Mouse (Mus musculus): ENCODE measurements at regions not wholly inside any gene's neighbourhood (a gene's known extent, or its start where the extent isn't known, plus 50 kb on each side); places are given as distances from the start of the nearest gene placed in this dataset.

GRCm38 (mm10) chr13:81965431-81965830, 182.6 kb downstream of the Cetn3 start:
- whole genome bisulfite sequencing (ENCODE audit: insufficient replicate concordance) = 82% methylated on average over 2 of the region's 2 CpGs
- no peak overlapping the region for H3K4me2 ChIP-seq

GRCm38 (mm10) chr13:81975878-81976277, 193.0 kb downstream of the Cetn3 start:
- Histone ChIP-seq H3K9me3 (replicated peaks) (no peaks in the 10 kb centered on the region), H3K4me2 (no peak overlapping the region), H3K4me1 (replicated peaks) (no peaks in the 10 kb centered on the region), H3K27ac (replicated peaks) (no peak overlapping the region), H3K27me3 (no peaks in the 10 kb centered on the region), H3K36me3 (replicated peaks) (no peaks in the 10 kb centered on the region), H3K9ac (no peak overlapping the region), H3K4me3 (replicated peaks) (no peak overlapping the region)
- ATAC-seq (ENCODE audit: insufficient read depth) = no peak
- WGBS (ENCODE audit: insufficient replicate concordance) = 60% methylated on average over 2 of the region's 2 CpGs

More at GRCm38 (mm10) chr13:81965431-81965830, 182.6 kb downstream of the Cetn3 start:
- no peak for ATAC-seq (ENCODE audit: insufficient read depth)
- no peak overlapping the region for H3K27ac ChIP-seq (replicated peaks)
- no peaks in the 10 kb centered on the region for H3K4me1 ChIP-seq (replicated peaks)
- no peak overlapping the region for H3K4me3 ChIP-seq (replicated peaks)
- H3K36me3 ChIP-seq (replicated peaks) = no peaks in the 10 kb centered on the region
- no peaks in the 10 kb centered on the region for H3K27me3 ChIP-seq
- H3K9me3 ChIP-seq (replicated peaks) = no peaks in the 10 kb centered on the region
- H3K9ac ChIP-seq = no peak overlapping the region

GRCm38 (mm10) chr13:81978003-81978402, 195.1 kb downstream of the Cetn3 start:
- WGBS (ENCODE audit: insufficient replicate concordance) = 49% methylated on average over 6 of the region's 6 CpGs
- Histone ChIP-seq H3K9me3 (replicated peaks) (no peaks in the 10 kb centered on the region), H3K4me3 (replicated peaks) (no peak overlapping the region), H3K27ac (replicated peaks) (no peak overlapping the region), H3K36me3 (replicated peaks) (no peaks in the 10 kb centered on the region), H3K4me2 (no peak overlapping the region), H3K27me3 (no peaks in the 10 kb centered on the region), H3K4me1 (replicated peaks) (no peaks in the 10 kb centered on the region), H3K9ac (no peak overlapping the region)
- no peak for ATAC-seq (ENCODE audit: insufficient read depth)

GRCm38 (mm10) chr13:81979289-81979688, 196.4 kb downstream of the Cetn3 start:
- H3K9me3 ChIP-seq (replicated peaks) = no peaks in the 10 kb centered on the region
- no peak for ATAC-seq (ENCODE audit: insufficient read depth)
- H3K4me3 ChIP-seq (replicated peaks) = no peak overlapping the region
- H3K9ac ChIP-seq = no peak overlapping the region
- no peak overlapping the region for H3K4me2 ChIP-seq
- H3K4me1 ChIP-seq (replicated peaks) = no peaks in the 10 kb centered on the region
- no peaks in the 10 kb centered on the region for H3K36me3 ChIP-seq (replicated peaks)
- H3K27me3 ChIP-seq = no peaks in the 10 kb centered on the region
- no peak overlapping the region for H3K27ac ChIP-seq (replicated peaks)

GRCm38 (mm10) chr13:81980094-81980493, 197.2 kb downstream of the Cetn3 start:
- H3K4me1 ChIP-seq (replicated peaks) = no peaks in the 10 kb centered on the region
- ATAC-seq (ENCODE audit: insufficient read depth) = no peak
- no peaks in the 10 kb centered on the region for H3K36me3 ChIP-seq (replicated peaks)
- no peak overlapping the region for H3K27ac ChIP-seq (replicated peaks)
- H3K9me3 ChIP-seq (replicated peaks) = no peaks in the 10 kb centered on the region
- no peak overlapping the region for H3K4me3 ChIP-seq (replicated peaks)
- no peak overlapping the region for H3K4me2 ChIP-seq
- no peaks in the 10 kb centered on the region for H3K27me3 ChIP-seq
- 60% methylated on average over 5 of the region's 5 CpGs for WGBS (ENCODE audit: insufficient replicate concordance)
- no peak overlapping the region for H3K9ac ChIP-seq

GRCm38 (mm10) chr13:81982491-81982890, 199.6 kb downstream of the Cetn3 start:
- 51% methylated on average over 2 of the region's 2 CpGs for WGBS (ENCODE audit: insufficient replicate concordance)
- Histone ChIP-seq H3K9ac (no peak overlapping the region), H3K27me3 (no peaks in the 10 kb centered on the region), H3K27ac (replicated peaks) (no peak overlapping the region), H3K36me3 (replicated peaks) (no peaks in the 10 kb centered on the region), H3K9me3 (replicated peaks) (no peaks in the 10 kb centered on the region), H3K4me2 (no peak overlapping the region), H3K4me3 (replicated peaks) (no peak overlapping the region), H3K4me1 (replicated peaks) (no peaks in the 10 kb centered on the region)
- no peak for ATAC-seq (ENCODE audit: insufficient read depth)

GRCm38 (mm10) chr13:82000681-82001212, 217.9 kb downstream of the Cetn3 start:
- H3K27me3 ChIP-seq = no peaks in the 10 kb centered on the region
- H3K36me3 ChIP-seq (replicated peaks) = no peaks in the 10 kb centered on the region
- no peak for ATAC-seq (ENCODE audit: insufficient read depth)
- H3K9me3 ChIP-seq (replicated peaks) = no peaks in the 10 kb centered on the region
- WGBS (ENCODE audit: insufficient replicate concordance) = 66% methylated on average over 3 of the region's 3 CpGs
- no peak overlapping the region for H3K4me3 ChIP-seq (replicated peaks)
- H3K4me1 ChIP-seq (replicated peaks) = no peaks in the 10 kb centered on the region
- H3K4me2 ChIP-seq = no peak overlapping the region
- H3K9ac ChIP-seq = no peak overlapping the region
- no peak overlapping the region for H3K27ac ChIP-seq (replicated peaks)

GRCm38 (mm10) chr13:82005929-82006726, 223.3 kb downstream of the Cetn3 start:
- Histone ChIP-seq H3K9me3 (replicated peaks) (no peaks in the 10 kb centered on the region), H3K4me3 (replicated peaks) (no peak overlapping the region), H3K9ac (no peak overlapping the region), H3K4me1 (replicated peaks) (no peaks in the 10 kb centered on the region), H3K36me3 (replicated peaks) (no peaks in the 10 kb centered on the region), H3K27me3 (no peaks in the 10 kb centered on the region), H3K27ac (replicated peaks) (no peak overlapping the region), H3K4me2 (no peak overlapping the region)
- no peak for ATAC-seq (ENCODE audit: insufficient read depth)
- WGBS (ENCODE audit: insufficient replicate concordance) = 61% methylated on average over 7 of the region's 7 CpGs

GRCm38 (mm10) chr13:82007222-82007621, 224.3 kb downstream of the Cetn3 start:
- Histone ChIP-seq H3K4me2 (no peak overlapping the region), H3K27me3 (no peaks in the 10 kb centered on the region), H3K9ac (no peak overlapping the region), H3K36me3 (replicated peaks) (no peaks in the 10 kb centered on the region), H3K9me3 (replicated peaks) (no peaks in the 10 kb centered on the region), H3K27ac (replicated peaks) (no peak overlapping the region), H3K4me1 (replicated peaks) (no peaks in the 10 kb centered on the region), H3K4me3 (replicated peaks) (no peak overlapping the region)
- no peak for ATAC-seq (ENCODE audit: insufficient read depth)

- Histone ChIP-seq H3K9ac (no peak overlapping the region), H3K9me3 (replicated peaks) (no peaks in the 10 kb centered on the region), H3K27me3 (no peaks in the 10 kb centered on the region), H3K36me3 (replicated peaks) (no peaks in the 10 kb centered on the region), H3K27ac (replicated peaks) (no peak overlapping the region), H3K4me2 (no peak overlapping the region), H3K4me3 (replicated peaks) (no peak overlapping the region), H3K4me1 (replicated peaks) (no peaks in the 10 kb centered on the region)
- WGBS (ENCODE audit: insufficient replicate concordance) = 16% methylated on average over 2 of the region's 2 CpGs
- no peak for ATAC-seq (ENCODE audit: insufficient read depth)
Observed at GRCm38 (mm10) chr13:82039623-82040022, 256.7 kb downstream of the Cetn3 start.

GRCm38 (mm10) chr13:82058131-82058731, 275.4 kb downstream of the Cetn3 start:
- Histone ChIP-seq H3K4me2 (no peak overlapping the region), H3K4me3 (replicated peaks) (no peak overlapping the region), H3K4me1 (replicated peaks) (no peaks in the 10 kb centered on the region), H3K36me3 (replicated peaks) (no peaks in the 10 kb centered on the region), H3K27ac (replicated peaks) (no peak overlapping the region), H3K27me3 (no peaks in the 10 kb centered on the region), H3K9me3 (replicated peaks) (no peaks in the 10 kb centered on the region), H3K9ac (no peak overlapping the region)
- WGBS (ENCODE audit: insufficient replicate concordance) = 39% methylated on average over 3 of the region's 3 CpGs
- ATAC-seq (ENCODE audit: insufficient read depth) = no peak

All from liver, embryonic 15.5 days (tissue).